Comparison of ENCODE assay signal across 10 mouse cellular contexts in the genomic region with DNA sequence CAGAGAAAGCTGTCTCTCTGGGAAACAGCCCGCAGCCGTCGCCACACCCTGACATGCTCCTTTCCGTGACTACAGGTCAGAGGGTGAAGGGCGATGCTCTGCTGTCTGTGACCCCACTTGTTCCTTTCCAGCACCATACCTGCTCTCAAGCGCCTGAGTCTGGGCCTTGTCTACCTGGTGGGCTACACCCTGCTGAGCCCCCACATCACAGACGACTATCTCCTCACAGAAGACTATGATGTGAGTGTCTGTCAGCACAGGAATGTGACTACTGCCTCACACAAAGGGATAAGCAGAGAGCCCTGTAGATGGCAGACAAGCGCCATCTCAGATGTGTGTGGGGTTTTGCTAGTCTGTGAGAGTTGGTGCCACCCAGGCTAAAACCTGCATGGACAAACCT. TPM values are rescaled to one million over a fixed set of nuclear protein-coding genes. Genes with fewer than 3 reads are reported as not detected.
DNase-seq lines count a peak whose midpoint lies in the region; ATAC-seq and TF ChIP-seq lines count a peak whose summit lies in the region.
"Had no signal": no experiment of that assay in that cellular context is flagged by ENCODE, and none has a peak within 500 bp of the region (broad histone marks: within the 10 kb centered on the region; RNA-seq: fewer than 3 reads in every experiment).

No protein-coding gene starts in this region.

- H3K4me2 ChIP-seq in forebrain, embryonic 14.5 days (ENCODE audit: low read length) = no peak overlapping the region
- H3K4me2 ChIP-seq: heart, embryonic 11.5 days had no signal

- 95% methylated on average over 8 of the region's 8 CpGs for WGBS in spleen, adult 2 months
- 81% methylated on average over 8 of the region's 8 CpGs for WGBS in forebrain, embryonic 14.5 days

- H3K9ac ChIP-seq in forebrain, embryonic 14.5 days (ENCODE audit: low read length) = no peak overlapping the region

- H3K36me3 ChIP-seq in spleen, adult 2 months (ENCODE audit: control insufficient read depth, insufficient read depth, low read length) = peaks cover 22% of the 10 kb centered on the region
- peaks cover 65% of the 10 kb centered on the region for H3K36me3 ChIP-seq in forebrain, embryonic 14.5 days (ENCODE audit: control insufficient read depth, insufficient read depth, low read length)

- peak; percentile 21 for DNase-seq in kidney, adult 18-20 months
- no peak for DNase-seq in kidney, adult 11 months
- DNase-seq in spleen, adult 2 months (ENCODE audit: low read depth in 1 of 2, low spot score in 2 of 2) = peak in 1 of 2 experiments; percentile 50
- no peak for DNase-seq in spleen, postnatal 14 days (ENCODE audit: low spot score in 2 of 2)
- DNase-seq in forebrain, embryonic 14.5 days (ENCODE audit: low spot score) = peak; percentile 21
- DNase-seq in thymus, postnatal 4 days = peak; percentile 70
- DNase-seq: cerebellum, adult 9-11 months; kidney, adult 9 months had no signal

- H3K4me3 ChIP-seq in spleen, adult 2 months (ENCODE audit: extremely low read depth, insufficient read depth, insufficient read length) = no peak overlapping the region
- H3K4me3 ChIP-seq in forebrain, embryonic 14.5 days (ENCODE audit: low read depth, low read length) = no peak overlapping the region

- no peak overlapping the region for H3K27ac ChIP-seq in spleen, adult 2 months (ENCODE audit: insufficient read depth, low read length)
- no peak overlapping the region for H3K27ac ChIP-seq in forebrain, embryonic 14.5 days (ENCODE audit: low read depth, low read length)

- peak; percentile 15; the same call in 1 of the 2 replicates for TF ChIP-seq CTCF in spleen, adult 2 months (IDR thresholded peaks at IDR 0.05; ENCODE audit: extremely low read depth, insufficient read depth, insufficient read length, insufficient replicate concordance)

- H3K9me3 ChIP-seq in forebrain, embryonic 14.5 days (replicated peaks; ENCODE audit: control insufficient read depth, low read length) = no peaks in the 10 kb centered on the region

- no peaks in the 10 kb centered on the region; the same call in 1 of the 2 replicates for H3K4me1 ChIP-seq in spleen, adult 2 months (ENCODE audit: control insufficient read depth, insufficient read depth, insufficient read length)
- no peaks in the 10 kb centered on the region for H3K4me1 ChIP-seq in forebrain, embryonic 14.5 days (ENCODE audit: control insufficient read depth, insufficient read depth, low read length)

- ATAC-seq in forebrain, embryonic 14.5 days = 0 out of 2 replicates have a peak, but pooled peaks have one; percentile 25
- ATAC-seq in cerebellum, adult (ENCODE audit: insufficient number of reproducible peaks, low FRiP score, low TSS enrichment) = no peak; the same call in 1 of the 2 replicates

- no peaks in the 10 kb centered on the region for H3K27me3 ChIP-seq in spleen, adult 2 months (ENCODE audit: control insufficient read depth, insufficient read depth, low read length)
- no peaks in the 10 kb centered on the region for H3K27me3 ChIP-seq in forebrain, embryonic 14.5 days (replicated peaks; ENCODE audit: control insufficient read depth, insufficient read depth, low read length)

- TF ChIP-seq POLR2A in spleen, adult 2 months (IDR thresholded peaks at IDR 0.05; ENCODE audit: low read depth, low read length) = no peak

RNA-seq across cellular contexts. Expression of a gene that starts 10.6 kb away (rescaled TPM):
- polyA plus RNA-seq in spleen, adult 2 months (2012; rRNA removed) = 46.2 and 47.9 TPM in 2 replicates
- polyA plus RNA-seq in forebrain, embryonic 14.5 days (2014; fragmentation: Nextera tagmentation; extraction: Ambion mirVana) = 166 and 186 TPM in 2 replicates

RNA-seq across cellular contexts. Expression of a gene that starts 10.8 kb away (rescaled TPM):
- polyA plus RNA-seq in spleen, adult 2 months (2012; rRNA removed) = 96.5 and 103 TPM in 2 replicates
- polyA plus RNA-seq in forebrain, embryonic 14.5 days (2014; fragmentation: Nextera tagmentation; extraction: Ambion mirVana) = 237 and 245 TPM in 2 replicates

RNA-seq across cellular contexts. Expression of a gene that starts 37.2 kb away (rescaled TPM):
- polyA plus RNA-seq in spleen, adult 2 months (2012; rRNA removed) = 281 and 332 TPM in 2 replicates
- polyA plus RNA-seq in forebrain, embryonic 14.5 days (2014; fragmentation: Nextera tagmentation; extraction: Ambion mirVana) = 4.7 TPM in 2 replicates

RNA-seq across cellular contexts. Expression of a gene that starts 38.5 kb away (rescaled TPM):
- 65.1 and 70.0 TPM in 2 replicates for polyA plus RNA-seq in spleen, adult 2 months (2012; rRNA removed)
- 33.4 and 38.7 TPM in 2 replicates for polyA plus RNA-seq in forebrain, embryonic 14.5 days (2014; fragmentation: Nextera tagmentation; extraction: Ambion mirVana)

RNA-seq across cellular contexts. Expression of a gene that starts 39.8 kb away (rescaled TPM):
- 209 and 225 TPM in 2 replicates for polyA plus RNA-seq in spleen, adult 2 months (2012; rRNA removed)
- 722 and 848 TPM in 2 replicates for polyA plus RNA-seq in forebrain, embryonic 14.5 days (2014; fragmentation: Nextera tagmentation; extraction: Ambion mirVana)

Comparison
In these comparisons a context has a peak if more than half of its experiments do, and no peak if none do; other contexts are left out.
1. DNase-seq: peak in kidney, adult 18-20 months (single experiment), forebrain, embryonic 14.5 days (single experiment) and thymus, postnatal 4 days (single experiment); none in kidney, adult 11 months (single experiment) and spleen, postnatal 14 days (0 of 2).
2. RNA of a gene that starts 37.2 kb away (polyA plus RNA-seq): 281 to 332 TPM in spleen, adult 2 months; 4.7 TPM in forebrain, embryonic 14.5 days; every median in the first group is over 10 times any median in the second.